Mouse (Mus musculus) bone marrow macrophage, adult 2 months (primary cell): ENCODE measurements at regions not wholly inside any gene's neighbourhood (a gene's known extent, or its start where the extent isn't known, plus 50 kb on each side); places are given as distances from the start of the nearest gene placed in this dataset.

Source experiments
- CTCF ChIP-seq: IDR thresholded peaks from 2 replicates; pipeline ENCODE4 v1.5.1; 2012; ENCODE audit warnings: low read depth, mild to moderate bottlenecking, low read length, moderate library complexity
- POLR2A ChIP-seq: IDR thresholded peaks from 2 replicates; pipeline ENCODE4 v1.6.1; 2012; ENCODE audit warnings: mild to moderate bottlenecking, low read depth, low read length, borderline replicate concordance

GRCm38 (mm10) chr16:51543769-51544168 lies 487.3 kb upstream of the Cblb start:
- no peak for TF ChIP-seq POLR2A
- TF ChIP-seq CTCF = no peak
